22 mouse cellular contexts compared by ENCODE assay signal in genomic region chr12:32930566-32930965, GRCm38 (mm10). TPM values are rescaled to one million over a fixed set of nuclear protein-coding genes. Genes with fewer than 3 reads are reported as not detected.
DNase-seq lines count a peak whose midpoint lies in the region; ATAC-seq and TF ChIP-seq lines count a peak whose summit lies in the region.
"Had no signal": no experiment of that assay in that cellular context is flagged by ENCODE, and none has a peak within 500 bp of the region (broad histone marks: within the 10 kb centered on the region; RNA-seq: fewer than 3 reads in every experiment).

No protein-coding gene starts in this region.

- H3K27me3 ChIP-seq in lung, embryonic 16.5 days (ENCODE audit: control insufficient read depth, insufficient read depth, low read depth, low read length): no peaks in the 10 kb centered on the region
- no peaks in the 10 kb centered on the region for H3K27me3 ChIP-seq in intestine, embryonic 16.5 days (replicated peaks; ENCODE audit: control insufficient read depth, insufficient read depth, low read length)
- H3K27me3 ChIP-seq: heart, embryonic 15.5 days; hindbrain, embryonic 15.5 days had no signal

- H3K4me1 ChIP-seq in lung, embryonic 16.5 days (replicated peaks; ENCODE audit: control insufficient read depth, insufficient read depth, low read length): peaks cover 7% of the 10 kb centered on the region
- peaks cover 5% of the 10 kb centered on the region for H3K4me1 ChIP-seq in intestine, embryonic 16.5 days (ENCODE audit: control insufficient read depth, insufficient read depth, low read length)

- 65% methylated on average over 7 of the region's 7 CpGs for WGBS in lung, embryonic 16.5 days
- 76% methylated on average over 7 of the region's 7 CpGs for WGBS in intestine, embryonic 16.5 days

- H3K36me3 ChIP-seq in lung, embryonic 16.5 days (ENCODE audit: control insufficient read depth, insufficient read depth, low read length): no peaks in the 10 kb centered on the region
- H3K36me3 ChIP-seq in intestine, embryonic 16.5 days (ENCODE audit: control insufficient read depth, insufficient read depth, low read length): no peaks in the 10 kb centered on the region
- H3K36me3 ChIP-seq: embryonic facial prominence, embryonic 10.5 days; G1E; heart, embryonic 15.5 days; hindbrain, embryonic 15.5 days had no signal

- peak overlapping the region; percentile 68 for H3K27ac ChIP-seq in gastrocnemius, adult 2 months
- peak overlapping the region; percentile 48 for H3K27ac ChIP-seq in lung, embryonic 16.5 days (ENCODE audit: low read length)
- H3K27ac ChIP-seq in intestine, embryonic 16.5 days (ENCODE audit: low read length): no peak overlapping the region
- H3K27ac ChIP-seq: forebrain, embryonic 13.5 days; heart, adult 2 months; heart, embryonic 15.5 days; hindbrain, embryonic 15.5 days had no signal

- no peak for DNase-seq in gastrocnemius, adult 2 months
- no peak for DNase-seq in gastrocnemius, postnatal 14 days
- DNase-seq in lung, postnatal 25 days (ENCODE audit: low spot score): no peak
- DNase-seq in frontal cortex, postnatal 10 days (ENCODE audit: low spot score in 2 of 2): no peak
- DNase-seq: adrenal gland, adult 8-10 months; adrenal gland, postnatal 36 days; B cell, adult 2 months; cerebellum, adult 2 months; cerebellum, postnatal 10 days; forebrain, postnatal 0 days; heart, adult 2 months; heart, postnatal 14 days had no signal

- H3K9me3 ChIP-seq in lung, embryonic 16.5 days (ENCODE audit: control insufficient read depth, low read length): no peaks in the 10 kb centered on the region
- no peaks in the 10 kb centered on the region for H3K9me3 ChIP-seq in intestine, embryonic 16.5 days (ENCODE audit: control insufficient read depth, low read length)
- H3K9me3 ChIP-seq: embryonic facial prominence, embryonic 10.5 days; forebrain, embryonic 13.5 days; G1E; heart, embryonic 15.5 days; hindbrain, embryonic 15.5 days had no signal

- no peak for TF ChIP-seq CTCF in gastrocnemius, adult 2 months (IDR thresholded peaks at IDR 0.05)

- intact Hi-C loops in gastrocnemius, adult 2 months (cut with DNase I): no loop called here
- intact Hi-C loops in gastrocnemius, postnatal 14 days (cut with DNase I; ENCODE audit: low total_unique reads): loop anchor here (10.0 kb wide), 1 partner anchor 184 kb away; no protein-coding TSS in a partner anchor

- H3K4me3 ChIP-seq in gastrocnemius, adult 2 months: no peak overlapping the region
- no peak overlapping the region for H3K4me3 ChIP-seq in lung, embryonic 16.5 days (ENCODE audit: low read length)
- no peak overlapping the region for H3K4me3 ChIP-seq in intestine, embryonic 16.5 days (ENCODE audit: low read length)
- H3K4me3 ChIP-seq: embryonic facial prominence, embryonic 10.5 days; forebrain, embryonic 13.5 days; heart, adult 2 months; heart, embryonic 15.5 days; hindbrain, embryonic 15.5 days had no signal

- no peak overlapping the region for H3K4me2 ChIP-seq in lung, embryonic 16.5 days (ENCODE audit: low read depth, low read length)
- H3K4me2 ChIP-seq in intestine, embryonic 16.5 days (ENCODE audit: low read depth, low read length): no peak overlapping the region
- H3K4me2 ChIP-seq: forebrain, embryonic 13.5 days; heart, embryonic 11.5 days; heart, embryonic 15.5 days; hindbrain, embryonic 15.5 days had no signal

- peak; percentile 21; the same call in 1 of the 2 replicates for ATAC-seq in lung, embryonic 16.5 days (ENCODE audit: low read depth)
- peak; percentile 50 for ATAC-seq in intestine, embryonic 16.5 days
- no peak for ATAC-seq in megakaryocyte, adult 5-6 weeks (ENCODE audit: poor library complexity, severe bottlenecking)
- ATAC-seq: CD4-positive, CD25-positive, alpha-beta regulatory T cell, adult 4 months; forebrain, embryonic 13.5 days; forebrain, postnatal 0 days had no signal

- no peak overlapping the region for H3K9ac ChIP-seq in lung, embryonic 16.5 days (ENCODE audit: low read length)
- no peak overlapping the region for H3K9ac ChIP-seq in intestine, embryonic 16.5 days (ENCODE audit: low read depth, low read length)
- H3K9ac ChIP-seq: forebrain, embryonic 13.5 days; forebrain, postnatal 0 days; heart, embryonic 15.5 days; hindbrain, embryonic 15.5 days had no signal

RNA-seq across cellular contexts. Expression of gene Sypl, which starts 23.1 kb away (rescaled TPM):
- total RNA-seq in gastrocnemius, adult 2 months (2021): 100 to 1,000 TPM; 174 to 187 TPM
- total RNA-seq in gastrocnemius, postnatal 14 days (2021): 100 to 1,000 TPM; 124 TPM
- 181 and 182 TPM in 2 replicates for polyA plus RNA-seq in lung, embryonic 16.5 days (2015; fragmentation: Nextera tagmentation; extraction: Ambion mirVana)
- 168 and 172 TPM in 2 replicates for polyA plus RNA-seq in intestine, embryonic 16.5 days (2015; fragmentation: Nextera tagmentation; extraction: Ambion mirVana)
- 114 and 117 TPM in 2 replicates for total RNA-seq in megakaryocyte, adult 5-6 weeks (2015)
- total RNA-seq in megakaryocyte, adult 5-6 weeks (2017): 50.6 and 62.0 TPM in 2 replicates
